Mouse (Mus musculus) heart, adult 2 months (tissue): ENCODE measurements at regions not wholly inside any gene's neighbourhood (a gene's known extent, or its start where the extent isn't known, plus 50 kb on each side); places are given as distances from the start of the nearest gene placed in this dataset.

ENCODE experiments used
- CTCF ChIP-seq: fragments of 200-600 bp; IDR thresholded peaks from 2 replicates; pipeline ENCODE4 v1.8.1; 2022; ENCODE audit warnings: antibody characterized with exemption, mild to moderate bottlenecking, moderate library complexity
- EP300 ChIP-seq: fragments of 200-500 bp; IDR thresholded peaks from 2 replicates; pipeline ENCODE4 v1.6.1; 2011; ENCODE audit warnings: low read depth, low read length, control low read depth; ENCODE audit not compliant: insufficient read depth
- POLR2A ChIP-seq: fragments of 200-500 bp; IDR thresholded peaks from 2 replicates; pipeline ENCODE4 v1.6.1; 2011; ENCODE audit warnings: mild to moderate bottlenecking, low read depth, low read length, control low read depth; ENCODE audit not compliant: insufficient read depth

- TF ChIP-seq CTCF: no peak
- TF ChIP-seq POLR2A: no peak
- TF ChIP-seq EP300: no peak
Measured at GRCm38 (mm10) chr7:111843715-111844114, 63.9 kb upstream of the Galnt18 start.
